Mouse (Mus musculus) limb, embryonic 13.5 days (tissue): ENCODE measurements around the gene Ear14. TPM values are rescaled to one million over a fixed set of nuclear protein-coding genes. Genes with fewer than 3 reads are reported as not detected.

ENCODE experiments used
- polyA plus RNA-seq: library from polyadenylated mRNA; unstranded; fragments of >200 nt; fragmentation: Nextera tagmentation; extraction: Ambion mirVana; gene quantifications from 2 replicates; pipeline ENCODE4 v1.2.1, GENCODE M21; 2015

Ear14 gene
- polyA plus RNA-seq, 1 experiment from 2014 or later: not detected

Other genes with a start within 250 kb of the Ear14 start
- gene Pnp2, start 247.4 kb upstream of the Ear14 start, polyA plus RNA-seq: 0.37 and 0.42 TPM in 2 replicates
- gene Rnase10, start 195.6 kb upstream of the Ear14 start, polyA plus RNA-seq: 0.17 TPM in 1 of 2 replicates, not detected in the other
- gene Rnase9, start 161.5 kb upstream of the Ear14 start, polyA plus RNA-seq: not detected in 2 replicates
- not detected in 2 replicates for gene Rnase11, start 153.2 kb upstream of the Ear14 start, polyA plus RNA-seq
- gene Rnase12, start 145.7 kb upstream of the Ear14 start, polyA plus RNA-seq: not detected in 2 replicates
- gene Olfr750, start 129.0 kb upstream of the Ear14 start, polyA plus RNA-seq: 0.03 TPM in 1 of 2 replicates, not detected in the other
- 30.2 and 31.4 TPM in 2 replicates for gene Rnase4, start 112.3 kb upstream of the Ear14 start, polyA plus RNA-seq
- 6.7 and 7.6 TPM in 2 replicates for gene Ang, start 112.2 kb upstream of the Ear14 start, polyA plus RNA-seq
- not detected in 2 replicates for gene Eddm3b, start 89.0 kb upstream of the Ear14 start, polyA plus RNA-seq
- 0.97 and 1.2 TPM in 2 replicates for gene Rnase6, start 79.5 kb upstream of the Ear14 start, polyA plus RNA-seq
- 0.14 TPM in 1 of 2 replicates, not detected in the other for gene Rnase1, start 56.6 kb upstream of the Ear14 start, polyA plus RNA-seq
- not detected in 2 replicates for gene Rnase2b, start 41.1 kb upstream of the Ear14 start, polyA plus RNA-seq
- not detected in 2 replicates for gene Ang2, start 4.2 kb upstream of the Ear14 start, polyA plus RNA-seq
- gene Rnase2a, start 52.7 kb downstream of the Ear14 start, polyA plus RNA-seq: not detected in 2 replicates
- not detected in 2 replicates for gene Gm7247, start 158.4 kb downstream of the Ear14 start, polyA plus RNA-seq
- not detected in 2 replicates for gene Vmn2r88, start 207.4 kb downstream of the Ear14 start, polyA plus RNA-seq
- gene Vmn2r89, start 248.5 kb downstream of the Ear14 start, polyA plus RNA-seq: not detected in 2 replicates